Mouse (Mus musculus) adrenal gland, postnatal 14 days (tissue): ENCODE results near the gene Klri2. TPM values are rescaled to one million over a fixed set of nuclear protein-coding genes. Genes with fewer than 3 reads are reported as not detected.
"Not testable (repeated sequence)": the region's sequence is repeated elsewhere in the genome, so short reads cannot be mapped to it uniquely, and the experiment has no call there.

Experiments used
- DNase-seq: peaks from one replicate; pipeline ENCODE4 v3.0.0; 2021; ENCODE audit warnings: mixed read lengths
- long read RNA-seq, 2 experiments: library from polyadenylated mRNA; stranded (forward); transcript quantifications; one replicate each; pipeline ENCODE4 v2.0.0; 2021
- microRNA-seq, 2 experiments: library from miRNA; unstranded; fragments of <30 nt; microRNA quantifications; one replicate each; pipeline ENCODE4 v1.2.0; 2021
- total RNA-seq: library from RNA; stranded (reverse); gene quantifications from 2 replicates; pipeline ENCODE4 v1.2.3, GENCODE M21; 2021

Gene Klri2
- not detected in 2 replicates for total RNA-seq
- long read RNA-seq, experiment 1 = 0 reads
- long read RNA-seq, experiment 2 = 0 reads

DNA sequence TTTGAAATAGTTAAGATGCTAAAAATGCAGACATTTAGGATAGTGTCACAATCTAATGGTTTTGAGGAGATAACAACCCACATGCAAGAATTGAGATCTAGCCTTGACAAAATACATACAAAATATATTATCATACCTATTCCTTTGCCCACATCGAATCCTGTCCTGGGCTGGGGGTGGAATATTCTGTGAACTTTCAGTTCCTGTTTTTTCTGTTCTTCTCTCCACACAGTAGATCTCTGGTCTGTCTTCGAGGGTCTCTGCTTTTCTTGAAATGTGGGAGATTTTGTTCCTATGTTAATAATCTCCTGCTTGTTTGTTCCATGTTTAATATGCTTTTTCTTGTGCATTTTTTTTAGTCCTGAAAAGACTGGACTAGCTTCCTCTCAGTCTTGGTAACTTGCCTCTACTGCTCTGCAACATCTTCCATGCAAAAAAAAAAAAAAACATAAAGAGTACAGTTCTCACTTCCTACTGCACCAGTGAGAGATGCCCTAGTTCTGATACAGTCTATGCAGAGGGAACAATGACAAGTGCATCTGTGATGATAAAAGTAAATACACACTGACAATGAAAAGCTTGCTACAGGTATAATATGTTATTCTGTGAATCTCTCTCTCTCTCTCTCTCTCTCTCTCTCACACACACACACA is at the start of gene Klri2:
Gene Klri2, minus strand, starts transcription at position 416 of the 653 bp plus-strand sequence.
- no peak for DNase-seq

DNA sequence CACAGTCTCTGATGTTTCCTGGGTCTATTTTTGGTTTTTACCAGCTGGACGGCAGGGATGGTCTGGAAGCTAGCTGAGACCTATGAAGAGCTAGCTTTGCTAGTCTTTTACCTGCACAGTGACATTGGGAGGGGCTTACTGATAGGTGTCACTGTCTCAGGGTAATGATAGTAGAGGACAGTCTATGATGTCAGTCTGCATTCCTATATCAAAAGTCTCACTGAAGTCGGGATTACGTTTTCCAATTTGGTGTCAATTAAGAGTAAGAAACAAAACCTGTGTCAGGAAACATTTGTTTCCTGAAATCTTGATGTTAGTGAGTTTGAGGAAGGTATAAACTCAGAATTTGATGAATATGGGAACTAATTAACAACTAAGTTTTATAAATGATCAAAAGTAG is 43.9 kb upstream of the Klri2 start, which contains the start of gene Gm156:
Gene Gm156, minus strand, starts transcription at position 101 of the 400 bp plus-strand sequence.
- DNase-seq = not testable (repeated sequence)

DNA sequence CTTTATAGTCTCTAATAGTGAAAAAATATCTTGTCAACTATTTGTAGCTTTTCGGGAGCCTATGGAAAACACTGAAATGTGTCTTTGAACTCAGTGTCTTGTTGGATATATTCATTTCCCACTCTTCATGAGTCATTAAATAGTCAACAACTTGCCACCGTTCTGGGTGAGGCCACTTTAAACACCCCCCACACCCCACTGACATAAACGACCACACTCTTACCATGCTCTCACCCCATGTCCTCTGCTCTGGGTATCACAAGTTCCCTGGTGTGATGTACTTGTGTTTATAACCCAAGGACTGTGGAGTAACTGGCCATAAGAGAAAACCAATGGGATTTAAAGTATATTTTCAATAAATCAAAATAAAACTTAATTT is 7.4 kb upstream of the Klri2 start:
- no peak for DNase-seq

DNA sequence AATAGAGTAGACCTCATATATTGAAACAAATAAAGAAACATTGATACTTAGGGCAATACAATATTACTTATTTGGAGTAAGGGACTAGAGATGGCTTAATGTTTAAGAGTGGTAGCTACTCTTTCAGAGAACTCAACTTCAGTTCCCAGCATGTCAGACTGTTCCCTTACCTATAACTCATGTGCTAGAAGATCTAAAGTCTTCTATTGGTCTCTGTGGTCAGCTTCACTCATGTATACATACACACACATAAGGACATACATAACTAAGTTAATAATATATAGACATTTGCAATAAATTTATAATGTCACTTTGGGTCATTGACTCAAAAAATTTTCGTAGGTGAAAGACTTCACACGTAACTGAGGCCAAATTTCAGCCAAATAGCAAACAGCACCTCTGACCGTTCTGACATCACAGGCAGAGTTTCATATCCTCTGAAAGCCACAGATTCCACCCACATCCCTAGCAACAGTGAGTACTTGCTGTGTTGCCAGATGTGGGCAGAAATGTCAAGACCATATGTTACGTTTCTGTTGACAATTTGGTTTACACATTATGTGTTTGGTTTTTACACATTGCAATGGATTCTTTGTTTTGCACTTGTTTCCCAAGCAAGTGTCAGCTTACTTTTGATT is 6.9 kb upstream of the Klri2 start:
- no peak for DNase-seq

DNA sequence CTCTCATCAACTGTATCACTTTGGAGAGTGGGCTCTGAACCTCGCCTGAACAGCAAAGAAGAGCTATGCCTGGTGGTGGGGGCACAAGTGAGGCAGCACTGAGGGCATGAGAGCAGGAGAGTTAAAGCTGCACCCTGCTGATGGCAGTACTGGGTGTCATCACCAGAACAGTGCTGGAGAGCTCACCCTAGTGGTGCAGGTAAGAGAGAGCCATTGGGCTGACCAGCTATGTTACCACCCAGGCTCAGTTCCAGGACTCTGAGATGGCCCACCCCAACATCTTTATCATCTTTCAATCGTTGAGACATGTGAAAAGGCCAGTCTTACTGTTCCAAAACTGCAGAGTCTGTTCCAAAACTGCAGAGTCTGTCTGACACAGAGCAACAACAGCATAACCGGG is 5.9 kb upstream of the Klri2 start:
- no peak for DNase-seq

DNA sequence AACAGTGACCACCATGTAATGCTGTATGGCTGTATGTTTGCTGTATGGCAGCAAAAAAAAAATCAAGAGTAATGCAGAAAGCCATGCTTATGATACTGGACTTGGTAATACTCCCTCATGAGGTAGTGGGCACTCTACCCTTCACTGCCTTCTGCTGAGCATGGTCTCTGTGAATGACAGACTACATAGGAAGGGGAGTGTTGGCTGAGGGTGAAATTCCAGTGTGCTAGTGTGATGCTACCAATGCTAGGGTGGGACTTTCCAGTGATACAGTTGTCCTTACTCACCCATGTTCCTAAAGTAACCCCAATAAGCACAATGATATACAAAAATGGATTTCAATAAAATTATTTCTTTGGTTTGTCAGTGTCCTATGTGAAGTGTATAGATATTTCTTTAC is 3.9 kb downstream of the Klri2 start:
- no peak for DNase-seq

DNA sequence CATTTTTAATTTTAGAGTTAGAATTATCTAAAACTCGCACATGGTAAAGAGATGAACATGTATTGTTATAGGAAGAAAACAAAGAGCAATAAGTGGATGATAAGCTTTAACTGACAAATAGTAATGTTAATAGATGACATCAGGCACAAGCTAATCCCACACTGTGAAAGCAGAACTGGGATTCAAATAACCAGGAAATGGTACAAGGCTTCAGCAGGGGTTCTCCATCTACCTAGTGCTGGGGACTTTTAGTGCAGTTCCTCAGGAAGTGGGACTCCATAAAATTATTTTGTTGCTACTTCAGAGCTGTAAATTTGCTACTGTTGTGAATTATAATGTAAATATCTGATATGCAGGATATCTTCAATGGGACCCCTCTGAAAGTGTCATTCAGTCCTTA is 13.0 kb downstream of the Klri2 start:
- no peak for DNase-seq

DNA sequence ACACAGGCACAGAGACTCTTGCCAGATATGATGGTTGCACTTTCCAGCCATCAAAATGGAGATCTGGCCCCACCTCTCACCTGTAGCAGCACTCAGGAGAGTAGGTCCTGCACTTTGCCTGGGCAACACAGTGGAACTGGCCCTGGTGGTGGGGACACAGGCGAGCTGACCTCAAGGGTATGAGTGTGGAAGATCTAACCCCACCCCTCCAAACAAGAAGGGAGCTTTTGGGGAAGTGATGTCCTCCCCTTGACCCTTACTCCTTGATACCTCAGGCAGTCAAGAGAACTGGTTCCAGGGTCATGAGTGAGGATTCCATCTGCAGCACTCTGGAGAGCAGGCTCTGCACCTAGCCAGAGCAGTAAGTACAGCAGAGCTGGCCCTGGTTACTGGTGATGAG is 18.9 kb downstream of the Klri2 start:
- DNase-seq = no peak

DNA sequence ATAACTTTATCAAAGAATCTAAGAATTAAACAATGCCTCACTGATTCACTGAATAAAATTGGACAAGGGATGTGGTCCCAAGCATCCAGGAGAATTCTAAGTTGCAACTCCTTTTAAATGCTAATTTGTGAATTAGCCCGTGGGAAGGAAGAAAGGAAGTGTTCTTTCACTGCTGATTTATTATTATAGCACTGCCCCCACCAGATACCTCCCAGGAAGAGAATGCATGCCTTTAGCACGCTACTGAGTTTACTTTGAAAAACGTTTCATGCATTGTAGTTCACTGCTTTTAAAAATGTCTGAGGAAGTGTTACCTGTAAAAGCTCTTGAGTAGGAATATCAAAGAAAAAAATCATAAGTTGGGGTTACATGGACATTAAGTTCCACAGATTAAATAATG is 19.8 kb downstream of the Klri2 start:
- no peak for DNase-seq

DNA sequence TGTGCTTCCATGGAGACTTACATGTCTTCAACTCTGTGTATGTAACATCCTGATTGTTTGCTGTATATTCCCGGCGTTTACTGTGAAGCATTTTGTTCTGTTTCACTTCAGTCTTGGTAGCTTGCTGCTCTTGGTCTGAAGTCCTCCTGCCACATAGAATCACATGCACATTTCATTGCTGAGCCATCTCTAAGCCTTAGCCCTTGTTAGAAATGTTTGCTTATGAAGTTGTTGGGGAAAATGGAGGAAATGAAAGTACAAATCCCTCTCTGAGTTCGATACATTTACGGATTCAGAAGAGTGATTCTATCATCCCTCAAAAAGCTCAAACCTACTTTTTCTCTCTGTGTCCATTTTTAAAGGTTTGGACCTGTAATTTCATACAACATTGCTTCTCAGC is 23.3 kb downstream of the Klri2 start, which contains the start of gene Klri1:
Gene Klri1, minus strand, starts transcription at position 101 of the 400 bp plus-strand sequence.
- no peak for DNase-seq

DNA sequence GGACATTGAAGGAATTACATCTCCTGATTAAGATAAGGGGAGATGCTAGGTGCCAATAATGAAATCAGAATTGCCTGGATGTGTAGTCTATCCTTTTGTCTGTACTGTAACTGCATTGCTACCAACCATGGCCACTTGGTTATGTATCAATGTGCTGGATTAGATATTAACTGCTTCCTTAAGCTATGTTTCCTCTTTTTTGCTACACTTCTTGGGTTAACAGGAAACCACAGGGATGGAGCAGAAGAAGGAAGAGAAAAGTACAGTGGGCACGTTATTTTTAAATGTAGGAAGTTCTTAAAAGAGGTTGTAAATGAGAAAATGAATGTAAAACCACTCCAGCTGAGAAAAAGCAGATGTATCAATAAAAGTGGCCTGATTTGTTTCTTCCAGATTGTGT is 26.7 kb downstream of the Klri2 start:
- DNase-seq = no peak

DNA sequence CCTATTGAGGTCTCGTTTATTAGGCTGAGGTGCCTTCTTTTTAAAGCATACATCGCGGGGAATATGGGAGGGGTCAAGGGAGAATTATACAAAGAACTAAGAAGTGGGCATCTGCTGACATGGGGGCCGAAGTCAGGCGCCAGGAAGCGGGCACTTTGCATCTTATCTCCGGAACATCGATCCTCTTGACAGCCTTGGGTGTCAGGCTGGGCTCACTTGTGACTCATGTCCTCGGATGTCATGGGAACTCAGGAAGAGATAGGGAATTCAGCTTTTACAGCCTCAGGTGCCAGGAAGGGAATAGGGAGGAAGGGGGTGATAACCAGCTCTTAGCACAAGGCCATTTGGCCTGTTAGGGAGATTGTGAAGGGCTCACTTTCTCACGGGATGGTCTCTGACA is 48.8 kb downstream of the Klri2 start:
- DNase-seq = peak; percentile 40

DNA sequence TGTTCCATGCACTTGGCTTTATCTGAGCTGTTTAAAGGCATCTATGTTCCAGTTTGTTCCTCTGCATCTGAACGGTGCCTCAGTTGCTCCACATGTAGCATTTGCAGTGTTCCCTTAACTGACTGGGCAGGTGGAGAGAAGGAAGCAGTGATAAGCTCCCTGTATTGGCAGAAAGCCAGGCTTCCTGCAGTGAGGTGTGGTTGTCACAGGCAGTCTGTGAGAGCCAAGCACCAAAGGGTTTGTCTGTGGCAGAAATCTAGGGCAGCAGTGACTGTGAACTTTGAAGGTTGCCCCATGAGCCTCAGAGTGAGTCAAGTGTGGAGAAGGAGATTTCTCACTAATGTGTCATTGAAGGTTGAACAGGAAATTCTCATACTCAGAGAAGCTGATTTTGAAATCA is 59.9 kb downstream of the Klri2 start:
- peak; percentile 18 for DNase-seq

Small RNAs within 50 kb of the gene (microRNA-seq; reads per million reads assigned to microRNA genes)
- 0 reads per million in 2 experiments for gene Mir680-1

Other genes with a start within 250 kb of the Klri2 start
- gene Olr1, start 233.3 kb downstream of the Klri2 start, total RNA-seq = 1.1 TPM in 1 of 2 replicates, not detected in the other
- not detected in 2 replicates for gene Tmem52b, start 227.9 kb downstream of the Klri2 start, total RNA-seq
- 216 and 263 TPM in 2 replicates for gene Gabarapl1, start 207.3 kb downstream of the Klri2 start, total RNA-seq
- not detected in 2 replicates for gene Klre1, start 162.6 kb downstream of the Klri2 start, total RNA-seq
- 3.0 TPM in 1 of 2 replicates, not detected in the other for gene Klrd1, start 148.7 kb downstream of the Klri2 start, total RNA-seq
- 1.5 TPM in 1 of 2 replicates, not detected in the other for gene Klrk1, start 116.6 kb downstream of the Klri2 start, total RNA-seq
- gene Klrc3, start 97.1 kb downstream of the Klri2 start, total RNA-seq = not detected in 2 replicates
- not detected in 2 replicates for gene Klrc2, start 79.8 kb downstream of the Klri2 start, total RNA-seq
- gene Klrc1, start 61.5 kb downstream of the Klri2 start, total RNA-seq = not detected in 2 replicates
- gene Klri1, start 23.4 kb downstream of the Klri2 start, total RNA-seq = not detected in 2 replicates
- gene Gm156, start 43.8 kb upstream of the Klri2 start, total RNA-seq = not detected in 2 replicates
- not detected in 2 replicates for gene Gm17631, start 122.2 kb upstream of the Klri2 start, total RNA-seq
- gene Klra17, start 136.2 kb upstream of the Klri2 start, total RNA-seq = not detected in 2 replicates
- not detected in 2 replicates for gene Klra5, start 177.2 kb upstream of the Klri2 start, total RNA-seq